Mouse (Mus musculus): Measurements from ENCODE around the gene Myo5c.

- TF ChIP-seq USF1 (IDR thresholded peaks at IDR 0.05; ENCODE audit: low read depth, low read length) (no peak), KAT2A (IDR thresholded peaks at IDR 0.05; ENCODE audit: insufficient replicate concordance, low read length) (no peak)
Observed at GRCm38 (mm10) chr9:75259656-75260055, 27.8 kb downstream of the Myo5c start.

Data from CH12.LX (cell line).